In the genomic region with DNA sequence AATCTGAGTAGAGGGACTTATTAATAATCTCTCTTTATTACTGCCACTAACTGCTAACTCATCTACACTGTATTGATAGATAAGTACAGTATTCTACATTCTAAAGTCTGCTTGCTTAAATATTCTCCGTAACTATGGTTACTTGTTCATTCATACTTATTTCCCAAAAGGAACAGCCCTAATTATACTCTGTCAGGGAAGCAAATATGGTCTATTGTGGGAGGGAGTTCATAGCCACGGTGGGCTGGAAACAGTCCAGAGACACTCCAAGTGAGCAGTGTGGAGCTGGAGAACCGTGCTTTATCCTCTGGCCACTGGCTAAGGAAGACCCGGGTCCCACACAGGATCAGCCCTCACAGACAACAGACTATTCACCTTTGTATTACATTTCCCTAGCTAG, we compare ENCODE assay signal across 12 mouse cellular contexts. TPM values are rescaled to one million over a fixed set of nuclear protein-coding genes. Genes with fewer than 3 reads are reported as not detected.
DNase-seq lines count a peak whose midpoint lies in the region; ATAC-seq lines count a peak whose summit lies in the region.
"Had no signal": no experiment of that assay in that cellular context is flagged by ENCODE, and none has a peak within 500 bp of the region (broad histone marks: within the 10 kb centered on the region; RNA-seq: fewer than 3 reads in every experiment).

No protein-coding gene starts in this region.

- peaks cover 38% of the 10 kb centered on the region for H3K36me3 ChIP-seq in forebrain, embryonic 13.5 days (ENCODE audit: poor library complexity, severe bottlenecking)
- no peaks in the 10 kb centered on the region for H3K36me3 ChIP-seq in forebrain, embryonic 11.5 days (ENCODE audit: control insufficient read depth, insufficient read depth, low read length)
- H3K36me3 ChIP-seq in kidney, embryonic 16.5 days (ENCODE audit: insufficient read depth, low read length) = peaks cover 33% of the 10 kb centered on the region; the same call in 1 of the 2 replicates
- peaks cover 16% of the 10 kb centered on the region; the same call in 1 of the 2 replicates for H3K36me3 ChIP-seq in kidney, embryonic 14.5 days (ENCODE audit: control insufficient read depth, insufficient read depth, low read length)
- H3K36me3 ChIP-seq in neural tube, embryonic 13.5 days = peaks cover 73% of the 10 kb centered on the region

- DNase-seq in forebrain, embryonic 11.5 days (ENCODE audit: low spot score) = no peak
- DNase-seq in neural tube, embryonic 10.5 days (ENCODE audit: extremely low spot score, low spot score) = no peak
- DNase-seq in adrenal gland, postnatal 10 days = no peak
- DNase-seq: adrenal gland, adult 2 months; cerebellum, adult 2 months; gastrocnemius, postnatal 36 days had no signal

- no peak overlapping the region for H3K4me3 ChIP-seq in forebrain, embryonic 13.5 days
- H3K4me3 ChIP-seq in forebrain, embryonic 11.5 days (ENCODE audit: low read depth, low read length) = no peak overlapping the region
- H3K4me3 ChIP-seq in kidney, embryonic 16.5 days (ENCODE audit: low read length) = no peak overlapping the region
- no peak overlapping the region for H3K4me3 ChIP-seq in kidney, embryonic 14.5 days (ENCODE audit: low read length)
- no peak overlapping the region for H3K4me3 ChIP-seq in neural tube, embryonic 13.5 days
- H3K4me3 ChIP-seq: liver, embryonic 15.5 days had no signal

- WGBS in forebrain, embryonic 13.5 days = 42% methylated on average over 4 of the region's 4 CpGs
- WGBS in forebrain, embryonic 11.5 days = 79% methylated on average over 4 of the region's 4 CpGs
- WGBS in kidney, embryonic 16.5 days = 55% methylated on average over 4 of the region's 4 CpGs
- 68% methylated on average over 4 of the region's 4 CpGs for WGBS in kidney, embryonic 14.5 days
- WGBS in neural tube, embryonic 13.5 days = 63% methylated on average over 4 of the region's 4 CpGs

- no peak overlapping the region for H3K9ac ChIP-seq in forebrain, embryonic 13.5 days
- no peak overlapping the region for H3K9ac ChIP-seq in forebrain, embryonic 11.5 days (ENCODE audit: low read length)
- no peak overlapping the region for H3K9ac ChIP-seq in kidney, embryonic 16.5 days (replicated peaks; ENCODE audit: low read length)
- no peak overlapping the region for H3K9ac ChIP-seq in kidney, embryonic 14.5 days (ENCODE audit: low read depth, low read length)
- no peak overlapping the region for H3K9ac ChIP-seq in neural tube, embryonic 13.5 days
- H3K9ac ChIP-seq: liver, embryonic 15.5 days had no signal

- H3K4me2 ChIP-seq in forebrain, embryonic 13.5 days = no peak overlapping the region
- no peak overlapping the region for H3K4me2 ChIP-seq in forebrain, embryonic 11.5 days (ENCODE audit: low read depth, low read length, severe bottlenecking)
- H3K4me2 ChIP-seq in kidney, embryonic 16.5 days (replicated peaks; ENCODE audit: low read depth, low read length) = no peak overlapping the region
- no peak overlapping the region for H3K4me2 ChIP-seq in kidney, embryonic 14.5 days (replicated peaks; ENCODE audit: low read depth, low read length)
- H3K4me2 ChIP-seq in neural tube, embryonic 13.5 days = no peak overlapping the region

- no peaks in the 10 kb centered on the region for H3K9me3 ChIP-seq in forebrain, embryonic 13.5 days (replicated peaks)
- H3K9me3 ChIP-seq in forebrain, embryonic 11.5 days (ENCODE audit: control insufficient read depth, low read length) = no peaks in the 10 kb centered on the region
- H3K9me3 ChIP-seq in kidney, embryonic 16.5 days (ENCODE audit: low read length) = no peaks in the 10 kb centered on the region
- H3K9me3 ChIP-seq in kidney, embryonic 14.5 days (ENCODE audit: control insufficient read depth, low read length) = no peaks in the 10 kb centered on the region
- no peaks in the 10 kb centered on the region for H3K9me3 ChIP-seq in neural tube, embryonic 13.5 days
- H3K9me3 ChIP-seq: liver, embryonic 15.5 days had no signal

- peaks cover 14% of the 10 kb centered on the region for H3K4me1 ChIP-seq in forebrain, embryonic 13.5 days
- H3K4me1 ChIP-seq in forebrain, embryonic 11.5 days (replicated peaks; ENCODE audit: control insufficient read depth, insufficient read depth, low read length) = no peaks in the 10 kb centered on the region
- H3K4me1 ChIP-seq in kidney, embryonic 16.5 days (ENCODE audit: insufficient read depth, low read length) = no peaks in the 10 kb centered on the region
- H3K4me1 ChIP-seq in kidney, embryonic 14.5 days (ENCODE audit: control insufficient read depth, insufficient read depth, low read length) = no peaks in the 10 kb centered on the region
- peaks cover 10% of the 10 kb centered on the region for H3K4me1 ChIP-seq in neural tube, embryonic 13.5 days (replicated peaks)

- H3K27me3 ChIP-seq in forebrain, embryonic 13.5 days = no peaks in the 10 kb centered on the region
- H3K27me3 ChIP-seq in forebrain, embryonic 11.5 days (ENCODE audit: control insufficient read depth, insufficient read depth, low read length) = no peaks in the 10 kb centered on the region
- H3K27me3 ChIP-seq in kidney, embryonic 16.5 days (ENCODE audit: insufficient read depth, low read length) = no peaks in the 10 kb centered on the region
- H3K27me3 ChIP-seq in kidney, embryonic 14.5 days (ENCODE audit: control insufficient read depth, insufficient read depth, low read length) = no peaks in the 10 kb centered on the region
- no peaks in the 10 kb centered on the region for H3K27me3 ChIP-seq in neural tube, embryonic 13.5 days
- H3K27me3 ChIP-seq: liver, embryonic 15.5 days had no signal

- peak; percentile 77 for ATAC-seq in forebrain, embryonic 13.5 days
- no peak for ATAC-seq in forebrain, embryonic 11.5 days (replicated peaks; ENCODE audit: low FRiP score)
- 0 out of 2 replicates have a peak, but pooled peaks have one; percentile 28 for ATAC-seq in kidney, embryonic 16.5 days (ENCODE audit: low FRiP score, low TSS enrichment)
- no peak for ATAC-seq in kidney, embryonic 14.5 days (ENCODE audit: low FRiP score, low TSS enrichment)
- ATAC-seq in neural tube, embryonic 13.5 days (ENCODE audit: low read depth) = no peak
- 0 out of 2 replicates have a peak, but pooled peaks have one; percentile 20 for ATAC-seq in megakaryocyte-erythroid progenitor cell, adult 5-6 weeks (replicated peaks; ENCODE audit: low FRiP score, low TSS enrichment, poor library complexity, severe bottlenecking)

- H3K27ac ChIP-seq in forebrain, embryonic 13.5 days = no peak overlapping the region
- H3K27ac ChIP-seq in forebrain, embryonic 11.5 days (ENCODE audit: low read depth, low read length) = no peak overlapping the region
- no peak overlapping the region for H3K27ac ChIP-seq in kidney, embryonic 16.5 days (ENCODE audit: low read length)
- no peak overlapping the region for H3K27ac ChIP-seq in kidney, embryonic 14.5 days (ENCODE audit: low read depth, low read length)
- peak overlapping the region; percentile 33; the same call in 1 of the 2 replicates for H3K27ac ChIP-seq in neural tube, embryonic 13.5 days (replicated peaks)
- H3K27ac ChIP-seq: liver, embryonic 15.5 days had no signal

RNA-seq across cellular contexts. Expression of a gene that starts 38.9 kb away (rescaled TPM):
- 0.28 TPM in 1 of 2 replicates, not detected in the other for polyA plus RNA-seq in forebrain, embryonic 13.5 days (2015; fragmentation: Nextera tagmentation; extraction: Ambion mirVana)
- 0.17 TPM in 1 of 2 replicates, not detected in the other for polyA plus RNA-seq in forebrain, embryonic 11.5 days (2014; fragmentation: Nextera tagmentation; extraction: Ambion mirVana)
- polyA plus RNA-seq in kidney, embryonic 16.5 days (2015; fragmentation: Nextera tagmentation; extraction: Ambion mirVana) = 0.91 and 0.94 TPM in 2 replicates
- 0.92 and 2.0 TPM in 2 replicates for polyA plus RNA-seq in kidney, embryonic 14.5 days (2014; fragmentation: Nextera tagmentation; extraction: Ambion mirVana)
- not detected in 2 replicates for polyA plus RNA-seq in neural tube, embryonic 13.5 days (2015; fragmentation: Nextera tagmentation; extraction: Ambion mirVana)
- 8.4 and 14.0 TPM in 2 replicates for total RNA-seq in megakaryocyte-erythroid progenitor cell, adult 5-6 weeks (2014; fragmentation: Nextera tagmentation)
- total RNA-seq in megakaryocyte-erythroid progenitor cell, adult 5-6 weeks (2017) = 3.1 and 3.6 TPM in 2 replicates
- 1 to 10 TPM; 1.8 to 2.9 TPM for total RNA-seq in adrenal gland, postnatal 10 days (2021)
- total RNA-seq: gastrocnemius, postnatal 36 days had no signal

Comparison
In these comparisons a context has a peak if more than half of its experiments do, and no peak if none do; other contexts are left out.
1. ATAC-seq: peak in forebrain, embryonic 13.5 days (single experiment), kidney, embryonic 16.5 days (single experiment) and megakaryocyte-erythroid progenitor cell, adult 5-6 weeks (single experiment); none in forebrain, embryonic 11.5 days (single experiment), kidney, embryonic 14.5 days (single experiment) and neural tube, embryonic 13.5 days (single experiment).